Mouse (Mus musculus) erythroblast, embryonic 14.5 days (primary cell): ENCODE data around the gene Dhrs7. TPM values are rescaled to one million over a fixed set of nuclear protein-coding genes. Genes with fewer than 3 reads are reported as not detected.
A peak's percentile ranks its signal among the peaks of the same experiment; 100 is the strongest.
"Not testable (repeated sequence)": the region's sequence is repeated elsewhere in the genome, so short reads cannot be mapped to it uniquely, and the experiment has no call there.

Source experiments
- H3K27me3 ChIP-seq: 2 replicates; pipeline ENCODE4 v1.6.1; 2012; ENCODE audit warnings: inconsistent platforms; ENCODE audit not compliant: control insufficient read depth
- H3K36me3 ChIP-seq: 2 replicates; pipeline ENCODE4 v1.6.1; 2012; ENCODE audit warnings: mild to moderate bottlenecking, inconsistent platforms; ENCODE audit not compliant: control insufficient read depth
- H3K4me1 ChIP-seq: 2 replicates; pipeline ENCODE4 v1.6.1; 2012; ENCODE audit warnings: inconsistent platforms; ENCODE audit not compliant: control insufficient read depth
- H3K4me3 ChIP-seq: replicated peaks from 2 replicates; pipeline ENCODE3; 2012; ENCODE audit warnings: moderate library complexity, mild to moderate bottlenecking, inconsistent platforms
- H3K9me3 ChIP-seq: 2 replicates; pipeline ENCODE4 v1.6.1; 2012; ENCODE audit warnings: low read length, inconsistent platforms, mixed read lengths; ENCODE audit not compliant: control insufficient read depth
- GATA1 ChIP-seq: IDR thresholded peaks from 2 replicates; pipeline ENCODE4 v1.6.1; 2012; ENCODE audit warnings: low read length, inconsistent platforms, mixed read lengths
- TAL1 ChIP-seq: IDR thresholded peaks from 3 replicates; pipeline ENCODE4 v1.6.1; 2012; ENCODE audit warnings: low read length, inconsistent platforms, mixed read lengths
- polyA plus RNA-seq: library from polyadenylated mRNA; stranded (reverse); fragments of >175 nt; gene quantifications from 2 replicates; pipeline ENCODE4 v1.2.3, GENCODE M21; 2012

The Dhrs7 gene
- polyA plus RNA-seq = 0.08 TPM in 1 of 2 replicates, not detected in the other

DNA sequence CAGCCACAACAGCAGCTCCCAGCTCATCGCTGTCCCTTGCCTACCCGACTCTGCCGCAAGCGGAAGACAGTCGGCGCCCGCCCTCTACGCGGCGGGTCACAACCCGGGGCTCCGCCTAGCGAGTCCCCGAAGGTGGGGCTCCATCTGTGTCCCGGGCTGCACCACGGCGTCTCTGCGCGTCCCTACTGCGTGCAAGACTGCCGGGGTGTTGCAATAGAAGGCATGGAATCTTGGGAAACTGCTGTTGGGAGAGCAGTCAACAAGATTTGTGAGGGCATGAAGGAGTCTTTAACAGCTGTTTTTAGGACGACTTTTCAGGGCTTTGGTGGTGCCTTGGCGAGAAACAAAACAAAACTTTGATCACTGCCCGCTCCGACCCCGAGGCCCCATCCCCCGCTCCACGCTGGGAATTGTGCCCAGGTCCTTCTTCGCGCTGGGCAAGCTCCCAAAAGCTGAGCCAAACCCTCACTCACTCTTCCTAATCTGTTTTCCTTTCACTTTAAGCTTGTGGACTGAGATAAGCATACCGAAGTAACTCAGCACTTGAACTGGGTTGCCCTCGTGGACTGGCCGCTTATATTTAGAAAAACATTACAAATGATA is at the start of gene Dhrs7:
Gene Dhrs7 (minus strand): TSS at position 175 of the 603 bp plus-strand sequence.
- TF ChIP-seq GATA1 = no peak
- TF ChIP-seq TAL1 = no peak

GRCm38 (mm10) chr12:72709981-72710380 is 45.3 kb upstream of the Dhrs7 start:
- H3K36me3 ChIP-seq = no peaks in the 10 kb centered on the region
- H3K9me3 ChIP-seq = no peaks in the 10 kb centered on the region
- H3K4me1 ChIP-seq = no peaks in the 10 kb centered on the region
- H3K27me3 ChIP-seq = no peaks in the 10 kb centered on the region
- TF ChIP-seq TAL1 = no peak
- no peak overlapping the region for H3K4me3 ChIP-seq

More for the DNA sequence above, at the start of gene Dhrs7:
- H3K4me1 ChIP-seq = peaks cover 16% of the 10 kb centered on the region
- no peaks in the 10 kb centered on the region for H3K36me3 ChIP-seq
- no peaks in the 10 kb centered on the region for H3K9me3 ChIP-seq
- H3K4me3 ChIP-seq = peak within 1 kb of the TSS; percentile 68
- H3K27me3 ChIP-seq = no peaks in the 10 kb centered on the region

DNA sequence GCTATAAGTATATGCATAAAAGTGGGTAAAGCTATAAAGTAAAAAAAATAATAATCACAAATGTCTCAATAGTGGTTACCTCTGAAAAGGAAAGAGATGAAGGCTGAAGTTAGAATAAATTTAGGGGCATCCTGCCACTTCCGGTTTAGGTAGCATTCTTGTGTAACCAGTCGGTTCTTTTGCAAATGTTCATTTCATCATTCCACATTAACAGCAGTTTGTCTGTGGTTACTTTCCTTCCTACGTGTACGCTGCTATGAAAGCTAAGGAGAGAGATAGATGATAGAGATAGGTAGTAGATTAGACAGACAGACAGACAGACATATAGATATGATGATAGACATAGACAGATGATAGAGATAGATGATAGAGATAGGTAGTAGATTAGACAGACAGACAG is 39.4 kb upstream of the Dhrs7 start:
- no peak for TF ChIP-seq GATA1
- no peak for TF ChIP-seq TAL1
- H3K9me3 ChIP-seq = no peaks in the 10 kb centered on the region
- no peaks in the 10 kb centered on the region for H3K27me3 ChIP-seq
- no peaks in the 10 kb centered on the region for H3K36me3 ChIP-seq
- no peaks in the 10 kb centered on the region for H3K4me1 ChIP-seq
- H3K4me3 ChIP-seq = no peak overlapping the region

DNA sequence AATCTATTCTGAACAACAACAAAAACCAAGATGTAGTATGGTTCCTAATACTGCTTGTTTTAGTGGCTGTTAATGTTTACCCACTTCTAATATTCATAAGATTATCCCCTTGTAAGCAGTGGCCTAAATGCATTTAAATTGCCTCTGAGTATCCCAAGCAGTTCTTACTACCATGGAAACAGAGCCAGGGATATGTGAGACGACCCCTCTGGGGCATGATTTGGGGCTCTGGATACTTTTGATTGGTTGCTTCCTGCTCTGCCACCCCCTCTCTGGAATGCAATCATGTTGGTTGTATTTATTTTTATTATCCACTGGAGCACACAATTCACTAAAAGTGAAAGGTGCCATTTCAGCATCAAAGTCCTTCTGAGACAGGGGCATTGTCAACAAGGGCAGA is 35.3 kb upstream of the Dhrs7 start:
- Histone ChIP-seq H3K9me3 (no peaks in the 10 kb centered on the region), H3K36me3 (no peaks in the 10 kb centered on the region), H3K4me1 (no peaks in the 10 kb centered on the region), H3K4me3 (no peak overlapping the region), H3K27me3 (no peaks in the 10 kb centered on the region)
- TF ChIP-seq TAL1 (no peak), GATA1 (no peak)

DNA sequence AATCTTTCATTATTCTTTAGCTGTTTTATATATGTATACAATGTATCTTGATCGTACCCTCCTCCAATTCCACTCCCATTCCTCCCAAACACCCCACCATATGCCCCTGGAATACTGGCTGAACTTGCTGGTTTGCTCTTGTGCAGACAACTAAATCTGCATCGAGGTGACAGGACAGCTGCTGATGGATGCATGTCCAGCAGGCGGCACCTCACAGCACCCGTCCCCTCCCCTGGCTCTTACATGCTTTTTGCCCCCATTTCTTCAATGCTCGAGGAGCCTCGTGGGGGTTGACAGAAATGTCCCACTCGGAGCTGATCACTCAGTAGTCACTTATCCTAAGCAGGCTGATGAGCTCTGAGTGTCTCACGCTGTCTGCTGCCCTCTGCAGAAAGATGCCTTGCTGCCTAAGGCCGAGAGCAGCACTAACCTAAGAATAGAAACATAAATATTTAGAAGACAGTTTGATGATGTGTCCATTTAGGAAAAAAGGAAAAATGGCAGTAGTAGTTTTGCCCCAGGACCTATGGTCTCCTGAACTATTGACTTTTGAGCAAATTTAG is 30.3 kb upstream of the Dhrs7 start:
- Histone ChIP-seq H3K36me3 (no peaks in the 10 kb centered on the region), H3K4me1 (no peaks in the 10 kb centered on the region), H3K4me3 (no peak overlapping the region), H3K27me3 (no peaks in the 10 kb centered on the region), H3K9me3 (no peaks in the 10 kb centered on the region)
- no peak for TF ChIP-seq GATA1

- Histone ChIP-seq H3K4me1 (no peaks in the 10 kb centered on the region), H3K27me3 (no peaks in the 10 kb centered on the region), H3K9me3 (no peaks in the 10 kb centered on the region), H3K4me3 (no peak overlapping the region), H3K36me3 (no peaks in the 10 kb centered on the region)
- TF ChIP-seq TAL1 (no peak), GATA1 (no peak)
Observed at GRCm38 (mm10) chr12:72694438-72694837, 29.7 kb upstream of the Dhrs7 start.

GRCm38 (mm10) chr12:72693895-72694294 is 29.2 kb upstream of the Dhrs7 start:
- Histone ChIP-seq H3K4me3 (no peak overlapping the region), H3K27me3 (no peaks in the 10 kb centered on the region), H3K9me3 (no peaks in the 10 kb centered on the region), H3K36me3 (no peaks in the 10 kb centered on the region), H3K4me1 (no peaks in the 10 kb centered on the region)
- TF ChIP-seq TAL1 (no peak), GATA1 (no peak)

GRCm38 (mm10) chr12:72688281-72688680 is 23.6 kb upstream of the Dhrs7 start:
- not testable (repeated sequence) for H3K4me3 ChIP-seq, H3K4me1 ChIP-seq, H3K36me3 ChIP-seq, H3K9me3 ChIP-seq, H3K27me3 ChIP-seq

GRCm38 (mm10) chr12:72687741-72688140 is 23.0 kb upstream of the Dhrs7 start:
- H3K27me3 ChIP-seq, H3K9me3 ChIP-seq, H3K36me3 ChIP-seq, H3K4me1 ChIP-seq, H3K4me3 ChIP-seq: not testable (repeated sequence)

DNA sequence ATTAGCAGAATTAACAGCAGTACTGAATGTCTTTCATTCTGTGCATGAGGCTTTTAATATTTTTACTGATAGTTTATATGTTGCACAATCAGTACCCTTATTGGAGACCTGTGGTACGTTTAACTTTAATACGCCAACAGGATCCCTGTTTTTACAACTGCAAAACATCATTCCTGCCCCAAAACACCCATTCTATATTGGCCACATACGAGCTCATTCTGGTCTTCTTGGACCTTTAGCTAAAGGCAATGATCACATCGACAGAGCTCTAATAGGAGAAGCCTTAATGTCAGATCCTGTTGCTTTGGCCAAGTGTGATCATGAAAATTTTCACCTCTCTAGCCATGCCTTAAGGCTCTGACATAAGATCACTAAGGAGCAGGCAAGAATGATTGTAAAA is 21.9 kb upstream of the Dhrs7 start:
- peaks cover 10% of the 10 kb centered on the region for H3K4me1 ChIP-seq

More for the DNA sequence above, 21.9 kb upstream of the Dhrs7 start:
- not testable (repeated sequence) for H3K36me3 ChIP-seq, H3K9me3 ChIP-seq, H3K4me3 ChIP-seq, H3K27me3 ChIP-seq
